Mouse (Mus musculus): ENCODE data around the gene Grb2. TPM values are rescaled to one million over a fixed set of nuclear protein-coding genes. Genes with fewer than 3 reads are reported as not detected.

Gene Grb2
- polyA plus RNA-seq, 1 experiment from 2014 or later: 76.0 TPM

DNA sequence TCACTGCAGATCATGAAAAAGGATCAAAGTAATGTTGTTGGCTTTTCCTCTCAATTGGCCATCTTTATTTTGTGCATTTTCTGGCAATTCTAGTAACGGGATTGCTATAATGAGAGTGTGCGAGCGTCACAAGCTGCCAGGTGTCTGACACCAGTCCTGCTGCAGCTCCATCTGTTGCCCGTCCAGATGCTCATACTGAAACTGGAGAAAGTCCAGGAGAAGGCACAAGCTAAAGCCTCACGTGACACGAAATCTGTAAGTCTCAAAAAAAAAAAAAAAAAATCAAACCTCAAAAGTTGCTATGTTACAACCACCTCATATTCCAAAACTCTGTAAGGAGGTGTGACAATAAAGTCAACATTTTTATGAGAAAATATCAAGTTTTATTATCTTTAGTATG, 29.5 kb downstream of the Grb2 start:
- WGBS: 94% methylated on average over 6 of the region's 6 CpGs
- no peaks in the 10 kb centered on the region for H3K27me3 ChIP-seq (replicated peaks; ENCODE audit: low read depth, poor library complexity, severe bottlenecking)
- H3K4me1 ChIP-seq: 0 out of 2 replicates have a peak, but pooled peaks cover 2% of the 10 kb centered on the region
- no peaks in the 10 kb centered on the region for H3K9me3 ChIP-seq
- H3K36me3 ChIP-seq (replicated peaks): peaks cover 61% of the 10 kb centered on the region
- H3K4me3 ChIP-seq: no peak overlapping the region
- H3K27ac ChIP-seq (replicated peaks): no peak overlapping the region
- DNase-seq (ENCODE audit: low spot score): no peak

DNA sequence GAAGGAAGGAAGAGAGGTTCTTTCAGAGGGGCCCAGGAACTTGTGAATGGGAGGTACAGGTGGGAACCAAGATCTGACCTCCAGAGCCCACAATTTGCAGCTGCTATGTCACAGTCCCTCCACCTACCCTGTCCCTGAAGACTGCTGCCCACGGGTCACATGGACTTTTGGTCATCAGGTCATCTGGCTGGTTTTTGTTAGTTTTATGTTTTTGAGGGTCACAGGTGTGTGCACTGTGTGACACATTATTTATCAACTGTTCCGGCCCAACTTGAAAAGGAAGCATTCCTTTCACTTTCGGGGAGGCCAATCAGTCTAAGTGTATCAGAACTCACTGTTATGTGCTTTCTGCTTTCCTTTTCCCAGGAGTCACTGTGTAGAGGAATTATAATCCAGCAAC, 30.9 kb downstream of the Grb2 start:
- 91% methylated on average over 3 of the region's 3 CpGs for WGBS
- Histone ChIP-seq H3K36me3 (replicated peaks) (peaks cover 48% of the 10 kb centered on the region), H3K9me3 (no peaks in the 10 kb centered on the region), H3K27ac (replicated peaks) (no peak overlapping the region), H3K4me3 (no peak overlapping the region), H3K4me1 (0 out of 2 replicates have a peak, but pooled peaks cover 2% of the 10 kb centered on the region), H3K27me3 (replicated peaks; ENCODE audit: low read depth, poor library complexity, severe bottlenecking) (no peaks in the 10 kb centered on the region)
- DNase-seq (ENCODE audit: low spot score): no peak

DNA sequence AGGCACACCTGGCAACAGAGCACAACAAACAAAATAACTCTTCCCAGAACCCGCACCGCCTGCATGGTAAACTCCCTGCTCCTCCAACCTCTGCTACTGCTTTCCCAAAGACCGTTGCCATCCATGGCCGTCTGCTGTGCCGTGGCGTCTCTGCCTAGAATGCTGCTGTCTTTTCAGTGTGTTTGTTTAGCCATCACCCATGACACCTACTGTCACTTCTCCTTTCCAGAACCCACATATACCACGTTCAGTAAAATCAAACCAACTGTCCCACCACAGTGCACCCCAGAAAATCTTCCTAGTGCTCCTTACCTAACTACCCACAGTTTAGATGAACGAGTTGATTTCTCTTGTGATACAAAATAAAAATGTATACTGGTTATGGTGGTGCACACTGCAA, 31.7 kb downstream of the Grb2 start:
- H3K4me3 ChIP-seq: no peak overlapping the region
- 0 out of 2 replicates have a peak, but pooled peaks cover 2% of the 10 kb centered on the region for H3K4me1 ChIP-seq
- no peak overlapping the region for H3K27ac ChIP-seq (replicated peaks)
- WGBS: 89% methylated on average over 8 of the region's 8 CpGs
- no peaks in the 10 kb centered on the region for H3K9me3 ChIP-seq
- H3K27me3 ChIP-seq (replicated peaks; ENCODE audit: low read depth, poor library complexity, severe bottlenecking): no peaks in the 10 kb centered on the region
- H3K36me3 ChIP-seq (replicated peaks): peaks cover 40% of the 10 kb centered on the region
- DNase-seq (ENCODE audit: low spot score): no peak

DNA sequence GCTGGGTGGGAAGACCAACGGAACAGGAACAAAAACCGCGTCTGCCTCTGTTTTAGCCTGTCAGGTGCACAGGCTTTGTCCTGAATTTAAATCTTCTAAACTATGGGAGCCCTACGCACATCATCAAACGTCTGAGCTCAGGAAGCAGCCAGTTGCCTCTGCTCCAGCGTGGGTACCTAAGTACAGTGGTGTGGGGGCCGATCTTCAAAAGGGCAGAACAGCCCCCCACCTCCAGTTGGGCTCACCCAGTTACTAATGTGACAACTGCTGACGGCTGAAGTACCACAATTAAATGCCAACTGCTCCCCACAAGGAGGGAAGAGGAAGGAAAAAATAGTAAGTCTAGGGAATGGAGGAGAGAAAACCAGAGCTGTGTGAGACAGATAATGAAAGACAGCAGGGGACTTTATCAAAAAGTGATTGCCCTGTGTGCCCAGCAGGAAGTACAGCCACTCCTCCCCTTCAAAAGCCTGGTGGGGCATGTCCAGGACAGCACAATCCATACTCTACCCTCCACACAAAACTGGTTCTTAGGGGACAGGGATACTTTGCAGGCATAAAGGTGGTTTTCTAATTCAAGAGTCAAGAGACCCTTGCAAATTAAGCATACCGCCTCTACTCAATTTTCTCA, 34.0 kb downstream of the Grb2 start:
- 73% methylated on average over 9 of the region's 9 CpGs for WGBS

DNA sequence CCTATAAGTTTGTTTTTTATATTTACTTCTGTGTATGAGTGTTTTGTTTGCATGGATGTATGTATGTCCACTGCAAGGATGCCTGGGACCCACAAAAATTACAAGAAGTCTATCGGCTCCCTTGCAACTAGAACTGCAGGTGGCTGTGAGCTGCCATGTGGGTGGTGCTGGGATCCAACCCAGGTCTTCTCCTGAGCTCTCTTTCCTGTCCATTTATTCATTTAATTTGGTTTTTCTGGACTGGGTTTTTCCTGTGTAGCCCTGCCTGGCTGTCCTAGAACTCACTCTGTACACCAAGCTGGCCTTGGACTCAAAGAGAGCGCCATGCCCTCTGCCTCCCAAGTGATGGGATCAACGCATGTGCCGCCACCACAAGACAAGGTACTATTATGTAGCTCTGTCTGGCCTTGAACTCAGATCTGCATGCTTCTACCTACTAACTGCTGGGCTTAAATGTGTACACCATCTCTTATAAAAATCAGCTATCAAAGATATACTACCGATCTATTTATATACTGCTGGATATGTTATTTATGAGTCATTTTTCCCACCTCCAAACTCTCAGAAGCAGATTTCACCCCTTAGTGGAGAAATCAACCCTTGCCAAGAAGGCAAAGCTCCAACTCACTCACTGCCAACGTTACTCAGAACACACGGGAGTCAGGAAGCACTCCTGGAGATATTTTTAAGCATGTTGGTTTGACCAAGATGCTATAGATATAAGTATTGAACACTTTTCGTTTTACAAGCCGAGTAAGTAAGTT, 34.7 kb downstream of the Grb2 start:
- Histone ChIP-seq H3K27ac (replicated peaks) (no peak overlapping the region), H3K4me3 (no peak overlapping the region), H3K4me1 (peaks cover 14% of the 10 kb centered on the region), H3K36me3 (replicated peaks) (peaks cover 16% of the 10 kb centered on the region), H3K9me3 (no peaks in the 10 kb centered on the region), H3K27me3 (replicated peaks; ENCODE audit: low read depth, poor library complexity, severe bottlenecking) (no peaks in the 10 kb centered on the region)
- 94% methylated on average over 9 of the region's 9 CpGs for WGBS
- DNase-seq (ENCODE audit: low spot score): no peak

More for the DNA sequence above, 34.0 kb downstream of the Grb2 start:
- H3K36me3 ChIP-seq (replicated peaks): peaks cover 23% of the 10 kb centered on the region
- no peaks in the 10 kb centered on the region for H3K27me3 ChIP-seq (replicated peaks; ENCODE audit: low read depth, poor library complexity, severe bottlenecking)
- H3K9me3 ChIP-seq: no peaks in the 10 kb centered on the region
- H3K27ac ChIP-seq (replicated peaks): no peak overlapping the region
- no peak for DNase-seq (ENCODE audit: low spot score)
- no peak overlapping the region for H3K4me3 ChIP-seq
- peaks cover 14% of the 10 kb centered on the region for H3K4me1 ChIP-seq

DNA sequence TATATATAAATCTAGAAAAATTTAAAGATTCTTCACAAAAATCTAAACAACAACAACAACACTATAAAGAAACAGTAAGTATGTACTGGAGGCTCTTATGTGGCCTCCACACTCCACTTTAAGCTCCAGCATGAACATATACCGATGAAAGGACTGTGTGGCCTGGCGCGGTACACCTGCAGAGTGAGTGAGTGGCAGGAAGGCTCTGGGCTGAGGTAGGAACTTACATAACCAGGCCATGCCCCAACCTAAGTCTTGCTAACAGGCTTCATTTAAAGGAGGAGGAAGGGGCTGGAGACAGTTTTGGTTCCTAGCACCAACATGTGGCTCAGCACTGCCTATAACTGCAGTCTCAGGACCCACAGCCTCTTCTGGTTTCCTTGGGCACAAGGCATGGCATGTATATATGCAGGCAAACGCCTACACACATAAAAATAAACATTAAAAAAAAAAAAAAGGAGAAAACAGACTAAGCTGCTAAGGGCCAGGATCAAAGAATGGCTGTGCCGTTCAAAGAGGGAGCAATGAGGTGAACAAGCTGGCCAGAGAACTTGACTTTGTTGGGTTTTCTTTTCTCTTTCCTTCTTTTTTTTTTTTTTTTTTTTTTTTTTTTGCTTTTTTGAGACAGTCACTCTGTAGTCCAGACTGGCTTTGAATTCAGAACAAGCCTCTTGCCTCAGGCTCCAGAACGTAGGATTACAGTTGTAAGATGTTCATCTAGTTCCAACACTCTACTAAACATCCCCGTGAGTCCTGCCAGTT, 36.0 kb downstream of the Grb2 start:
- no peak overlapping the region for H3K4me3 ChIP-seq
- WGBS: 86% methylated on average over 7 of the region's 7 CpGs
- no peaks in the 10 kb centered on the region for H3K9me3 ChIP-seq
- no peaks in the 10 kb centered on the region for H3K27me3 ChIP-seq (replicated peaks; ENCODE audit: low read depth, poor library complexity, severe bottlenecking)
- H3K27ac ChIP-seq (replicated peaks): no peak overlapping the region
- peaks cover 14% of the 10 kb centered on the region for H3K4me1 ChIP-seq
- no peak for DNase-seq (ENCODE audit: low spot score)
- peaks cover 8% of the 10 kb centered on the region for H3K36me3 ChIP-seq (replicated peaks)

DNA sequence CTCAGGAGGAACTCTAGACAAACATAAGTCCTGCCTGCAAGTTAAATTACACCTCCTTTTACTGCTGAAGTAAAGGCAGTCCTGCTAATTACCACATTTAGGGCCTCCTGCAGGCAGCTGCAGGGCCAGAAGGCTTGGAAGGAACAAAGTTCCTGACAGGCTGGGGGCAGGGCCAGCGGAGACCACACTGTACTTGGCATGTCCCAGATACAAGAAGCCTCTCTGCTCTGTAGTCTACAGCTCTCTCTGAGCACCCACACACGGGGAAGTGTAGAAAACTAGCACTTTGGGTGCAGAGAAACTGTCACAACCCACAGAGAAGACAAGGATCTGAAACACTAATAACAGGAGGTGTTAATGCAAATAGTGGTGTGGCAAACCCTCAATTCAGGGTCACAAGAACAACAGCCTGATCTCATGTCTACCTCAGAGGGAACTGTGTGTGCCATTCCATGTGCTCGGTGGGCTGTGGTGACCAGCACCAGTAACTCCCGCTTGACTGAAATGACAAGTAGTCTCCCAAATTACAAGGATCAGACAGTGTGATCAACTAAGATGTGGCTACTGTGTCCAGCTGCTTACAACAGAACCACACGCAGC, 37.8 kb downstream of the Grb2 start:
- 34% methylated on average over 5 of the region's 5 CpGs for WGBS
- DNase-seq (ENCODE audit: low spot score): no peak

DNA sequence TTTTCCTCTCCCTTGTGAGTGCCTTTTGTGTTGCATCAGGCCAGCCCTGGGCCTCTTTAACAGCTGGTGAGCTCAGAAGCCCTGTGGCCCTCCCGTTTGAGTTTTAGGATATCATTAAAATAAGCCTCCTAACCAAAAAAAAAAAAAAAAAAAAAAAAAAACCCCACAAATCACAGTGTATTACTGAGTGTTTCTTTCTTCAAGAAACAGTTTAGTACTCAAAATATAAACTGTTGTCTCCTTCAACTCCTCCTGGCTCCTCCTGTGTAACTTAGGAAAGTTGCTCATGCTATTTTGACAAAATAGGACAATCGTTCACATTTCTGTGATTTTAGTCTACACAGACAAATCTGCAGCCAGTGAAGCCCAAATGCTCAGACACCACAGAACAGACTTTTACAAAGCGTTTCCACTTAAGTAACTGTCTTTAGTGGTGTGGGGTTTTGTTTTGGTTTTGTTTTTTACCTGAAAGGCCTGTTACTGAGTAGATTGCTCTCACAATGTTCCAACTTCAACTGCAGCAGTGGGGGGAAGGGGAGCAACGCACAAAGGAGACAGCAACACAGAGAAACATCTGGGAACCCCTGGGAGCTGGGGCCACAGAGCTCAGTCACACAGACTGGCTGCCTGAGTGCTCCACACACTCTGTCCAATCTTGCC, 44.6 kb downstream of the Grb2 start:
- WGBS: 77% methylated on average over 4 of the region's 4 CpGs
- no peak for DNase-seq (ENCODE audit: low spot score)
- Histone ChIP-seq H3K4me3 (no peak overlapping the region), H3K27me3 (replicated peaks; ENCODE audit: low read depth, poor library complexity, severe bottlenecking) (no peaks in the 10 kb centered on the region), H3K4me1 (peaks cover 4% of the 10 kb centered on the region; the same call in 1 of the 2 replicates), H3K9me3 (no peaks in the 10 kb centered on the region), H3K36me3 (replicated peaks) (peaks cover 32% of the 10 kb centered on the region), H3K27ac (replicated peaks) (no peak overlapping the region)

More for the DNA sequence above, 37.8 kb downstream of the Grb2 start:
- Histone ChIP-seq H3K4me1 (peaks cover 14% of the 10 kb centered on the region), H3K27me3 (replicated peaks; ENCODE audit: low read depth, poor library complexity, severe bottlenecking) (no peaks in the 10 kb centered on the region), H3K27ac (replicated peaks) (0 out of 2 replicates have a peak overlapping the region, but pooled peaks have one; percentile 19), H3K4me3 (no peak overlapping the region), H3K36me3 (replicated peaks) (peaks cover 7% of the 10 kb centered on the region; the same call in 1 of the 2 replicates), H3K9me3 (no peaks in the 10 kb centered on the region)

DNA sequence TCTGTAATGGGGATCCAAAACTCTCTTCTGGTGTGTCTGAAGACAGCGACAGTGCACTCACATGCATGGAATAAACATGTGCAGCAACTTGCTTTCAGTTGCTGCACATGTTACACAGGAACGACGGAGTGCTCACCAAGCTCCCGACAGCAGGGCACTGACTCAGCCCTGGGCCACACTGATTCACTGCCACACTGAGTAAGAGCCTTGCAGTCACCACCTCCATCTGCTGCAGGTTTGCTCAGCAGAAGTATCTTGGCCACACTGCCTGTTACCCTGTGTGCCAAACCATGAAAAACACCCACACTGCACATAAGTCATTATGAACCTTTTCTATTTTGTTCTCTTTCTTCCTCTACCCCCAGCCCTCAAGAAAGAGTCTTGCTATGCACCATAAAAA, 48.0 kb downstream of the Grb2 start:
- H3K4me3 ChIP-seq: no peak overlapping the region
- peaks cover 31% of the 10 kb centered on the region for H3K36me3 ChIP-seq (replicated peaks)
- H3K9me3 ChIP-seq: no peaks in the 10 kb centered on the region
- no peak for DNase-seq (ENCODE audit: low spot score)
- H3K27ac ChIP-seq (replicated peaks): no peak overlapping the region
- H3K27me3 ChIP-seq (replicated peaks; ENCODE audit: low read depth, poor library complexity, severe bottlenecking): no peaks in the 10 kb centered on the region
- H3K4me1 ChIP-seq: peaks cover 4% of the 10 kb centered on the region; the same call in 1 of the 2 replicates
- 94% methylated on average over 4 of the region's 4 CpGs for WGBS

DNA sequence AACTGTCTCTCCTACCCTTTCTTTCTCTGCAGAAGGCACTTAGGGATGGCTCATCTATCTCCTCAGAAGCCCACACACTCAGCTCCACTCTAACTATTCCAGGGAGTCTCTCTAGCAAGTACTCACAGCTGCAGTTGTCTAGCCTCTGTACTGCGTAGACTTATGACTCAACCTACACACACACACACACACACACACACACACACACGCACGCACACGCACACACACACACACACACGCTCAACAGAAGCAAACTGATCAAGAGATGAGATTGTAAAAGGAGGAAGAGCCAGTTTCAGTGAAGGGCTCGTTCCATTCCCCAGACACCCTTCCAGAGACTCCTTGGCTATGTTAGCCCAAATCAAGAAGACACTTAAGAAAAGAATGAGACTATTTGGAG, 49.9 kb downstream of the Grb2 start:
- peaks cover 40% of the 10 kb centered on the region for H3K36me3 ChIP-seq (replicated peaks)
- no peak overlapping the region for H3K27ac ChIP-seq (replicated peaks)
- H3K4me1 ChIP-seq: no peaks in the 10 kb centered on the region
- H3K9me3 ChIP-seq: no peaks in the 10 kb centered on the region
- WGBS: 91% methylated on average over 6 of the region's 6 CpGs
- no peak for DNase-seq (ENCODE audit: low spot score)
- no peaks in the 10 kb centered on the region for H3K27me3 ChIP-seq (replicated peaks; ENCODE audit: low read depth, poor library complexity, severe bottlenecking)
- H3K4me3 ChIP-seq: no peak overlapping the region

DNA sequence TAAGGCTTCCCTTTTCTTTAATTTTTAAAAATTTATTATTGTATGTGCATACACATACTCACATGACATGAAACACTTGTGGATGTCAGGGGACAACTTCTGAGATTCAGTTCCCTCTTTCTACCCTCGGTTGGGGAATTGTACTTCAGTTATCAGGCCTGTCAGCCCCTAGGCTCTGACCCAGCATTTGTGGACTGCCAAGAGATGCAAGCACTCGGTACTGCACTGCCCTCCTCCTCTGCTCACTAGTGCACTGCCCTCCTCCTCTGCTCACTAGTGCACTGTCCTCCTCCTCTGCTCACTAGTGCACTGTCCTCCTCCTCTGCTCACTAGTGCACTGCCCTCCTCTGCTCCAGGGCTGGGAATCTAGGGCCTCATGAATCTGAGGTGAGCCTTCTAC, 54.3 kb downstream of the Grb2 start:
- Histone ChIP-seq H3K36me3 (replicated peaks) (peaks cover 52% of the 10 kb centered on the region), H3K27me3 (replicated peaks; ENCODE audit: low read depth, poor library complexity, severe bottlenecking) (no peaks in the 10 kb centered on the region), H3K9me3 (no peaks in the 10 kb centered on the region), H3K27ac (replicated peaks) (no peak overlapping the region), H3K4me3 (no peak overlapping the region), H3K4me1 (no peaks in the 10 kb centered on the region)
- 83% methylated on average over 2 of the region's 2 CpGs for WGBS
- no peak for DNase-seq (ENCODE audit: low spot score)

DNA sequence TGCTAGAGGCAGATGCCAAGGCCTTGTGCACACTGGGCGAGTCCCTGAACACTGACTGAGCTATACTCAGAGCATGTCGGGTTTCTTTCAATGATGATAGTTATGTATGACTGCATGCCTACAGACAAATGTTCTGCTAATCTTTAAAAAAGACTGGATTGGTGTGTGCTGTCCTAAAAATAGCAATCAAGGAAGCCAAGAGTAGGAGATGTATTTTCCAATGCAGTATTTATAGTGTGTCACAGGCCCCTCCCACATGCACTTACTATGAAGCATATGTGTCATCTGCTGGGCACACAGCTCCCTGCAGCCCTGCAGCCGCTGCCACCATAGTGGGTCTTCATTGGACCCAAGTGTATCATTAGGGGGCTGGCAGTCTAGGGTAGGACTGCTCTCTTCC, 55.2 kb downstream of the Grb2 start:
- Histone ChIP-seq H3K4me3 (no peak overlapping the region), H3K27ac (replicated peaks) (no peak overlapping the region), H3K36me3 (replicated peaks) (peaks cover 61% of the 10 kb centered on the region), H3K9me3 (no peaks in the 10 kb centered on the region), H3K4me1 (no peaks in the 10 kb centered on the region), H3K27me3 (replicated peaks; ENCODE audit: low read depth, poor library complexity, severe bottlenecking) (no peaks in the 10 kb centered on the region)
- no peak for DNase-seq (ENCODE audit: low spot score)
- WGBS: 91% methylated on average over 3 of the region's 3 CpGs

All from embryonic facial prominence, embryonic 10.5 days (tissue).